Mouse (Mus musculus) kidney, embryonic 16.5 days (tissue): ENCODE results near the gene Sema3c. TPM values are rescaled to one million over a fixed set of nuclear protein-coding genes. Genes with fewer than 3 reads are reported as not detected.
"Not testable (repeated sequence)": the region's sequence is repeated elsewhere in the genome, so short reads cannot be mapped to it uniquely, and the experiment has no call there.

Source experiments
- ATAC-seq: fragments of 200-750 bp; cut with Nextera tagmentation; 2 replicates; pipeline ENCODE4 v1.8.0; 2017; ENCODE audit warnings: moderate TSS enrichment; ENCODE audit not compliant: low FRiP score, low TSS enrichment
- H3K27ac ChIP-seq: fragments of 300-500 bp; sonication (generic); 2 replicates; pipeline ENCODE4 v1.5.1; 2014; ENCODE audit warnings: low read length
- H3K27me3 ChIP-seq: fragments of 300-500 bp; sonication (generic); 2 replicates; pipeline ENCODE4 v1.6.1; 2014; ENCODE audit warnings: low read length, control low read depth, mixed read lengths; ENCODE audit not compliant: insufficient read depth
- H3K36me3 ChIP-seq: fragments of 300-500 bp; sonication (generic); 2 replicates; pipeline ENCODE4 v1.6.1; 2014; ENCODE audit warnings: low read length, control low read depth, mixed read lengths; ENCODE audit not compliant: insufficient read depth
- H3K4me1 ChIP-seq: fragments of 300-500 bp; sonication (generic); 2 replicates; pipeline ENCODE4 v1.6.1; 2014; ENCODE audit warnings: low read length, control low read depth, mixed read lengths; ENCODE audit not compliant: insufficient read depth
- H3K4me2 ChIP-seq: fragments of 300-500 bp; sonication (generic); replicated peaks from 2 replicates; pipeline ENCODE4 v1.6.1; 2014; ENCODE audit warnings: low read depth, low read length
- H3K4me3 ChIP-seq: fragments of 300-500 bp; sonication (generic); 2 replicates; pipeline ENCODE4 v1.5.1; 2014; ENCODE audit warnings: mild to moderate bottlenecking, low read length
- H3K9ac ChIP-seq: fragments of 300-500 bp; sonication (generic); replicated peaks from 2 replicates; pipeline ENCODE4 v1.6.1; 2014; ENCODE audit warnings: low read length
- H3K9me3 ChIP-seq: fragments of 300-500 bp; sonication (generic); 2 replicates; pipeline ENCODE4 v1.6.1; 2016; ENCODE audit warnings: low read length, control low read depth
- WGBS: fragments of 180-500 bp; shearing (Covaris S2); extraction: QIAGEN DNeasy Blood & Tissue Kit; methylation state at CpG from one replicate; pipeline ENCODE4 v1.1.7; 2014; 5-methylcytosine and 5-hydroxymethylcytosine counted together
- polyA plus RNA-seq: library from polyadenylated mRNA; unstranded; fragments of >200 nt; fragmentation: Nextera tagmentation; extraction: Ambion mirVana; gene quantifications from 2 replicates; pipeline ENCODE4 v1.2.1, GENCODE M21; 2015

The Sema3c gene
- polyA plus RNA-seq: 92.4 and 99.1 TPM in 2 replicates

GRCm38 (mm10) chr5:17573694-17574380 lies at the start of gene Sema3c:
Gene Sema3c (plus strand): TSS chr5:17574281.
- under 1% methylated on average over 16 of the region's 16 CpGs for WGBS
- Histone ChIP-seq H3K27ac (peak within 1 kb of the TSS; percentile 93), H3K27me3 (no peaks in the 10 kb centered on the region), H3K4me3 (peak within 1 kb of the TSS; percentile 72), H3K9ac (peak within 1 kb of the TSS; percentile 74), H3K36me3 (no peaks in the 10 kb centered on the region), H3K4me2 (peak within 1 kb of the TSS; percentile 77), H3K4me1 (peaks cover 4% of the 10 kb centered on the region; the same call in 1 of the 2 replicates), H3K9me3 (no peaks in the 10 kb centered on the region)
- ATAC-seq: peak; percentile 18

DNA sequence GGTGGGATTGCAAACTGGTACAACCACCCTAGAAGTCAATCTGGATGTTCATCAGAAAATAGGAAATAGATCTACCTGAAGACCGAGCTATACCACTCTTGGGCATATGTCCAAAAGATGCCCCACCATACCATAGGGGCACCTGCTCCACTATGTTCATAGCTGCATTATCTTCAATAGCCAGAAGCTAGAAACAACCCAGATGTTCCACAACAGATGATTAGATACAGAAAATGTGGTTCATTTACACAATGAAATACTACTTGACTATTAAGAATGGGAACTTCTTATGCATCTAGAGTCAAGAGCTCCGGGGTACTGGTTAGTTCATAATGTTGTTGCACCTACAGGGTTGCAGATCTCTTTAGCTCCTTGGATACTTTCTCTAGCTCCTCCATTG lies 42.9 kb upstream of the Sema3c start:
- 97% methylated on average over 2 of the region's 2 CpGs for WGBS

DNA sequence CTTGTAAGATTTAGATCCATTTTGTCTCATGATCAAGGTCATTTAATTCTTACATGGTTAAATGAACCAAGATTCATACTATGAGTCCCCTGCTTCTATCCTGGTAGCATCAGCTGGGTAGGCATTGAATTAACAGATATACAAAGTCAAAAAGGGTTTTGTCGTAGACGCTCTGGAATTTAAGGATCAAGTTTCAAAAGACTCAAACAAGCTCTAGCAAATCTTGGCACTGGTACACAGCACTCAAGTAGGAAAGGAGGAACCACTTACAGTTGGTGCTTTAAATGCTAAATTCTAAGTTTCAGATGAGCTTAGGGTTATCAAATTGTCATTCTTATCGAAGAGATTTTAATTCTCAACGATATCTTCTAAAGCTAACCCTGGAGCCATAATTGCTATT lies 30.9 kb upstream of the Sema3c start:
- Histone ChIP-seq H3K36me3 (no peaks in the 10 kb centered on the region), H3K27ac (no peak overlapping the region), H3K4me3 (no peak overlapping the region), H3K4me1 (no peaks in the 10 kb centered on the region), H3K9me3 (no peaks in the 10 kb centered on the region), H3K4me2 (no peak overlapping the region), H3K9ac (no peak overlapping the region), H3K27me3 (no peaks in the 10 kb centered on the region)
- WGBS: 63% methylated on average over 4 of the region's 4 CpGs
- no peak for ATAC-seq

More for the DNA sequence above, 42.9 kb upstream of the Sema3c start:
- H3K4me3 ChIP-seq, H3K9ac ChIP-seq, H3K4me1 ChIP-seq, ATAC-seq, H3K36me3 ChIP-seq, H3K27me3 ChIP-seq, H3K4me2 ChIP-seq, H3K9me3 ChIP-seq, H3K27ac ChIP-seq: not testable (repeated sequence)

- Histone ChIP-seq H3K9me3 (no peaks in the 10 kb centered on the region), H3K27ac (no peak overlapping the region), H3K4me1 (no peaks in the 10 kb centered on the region), H3K4me3 (no peak overlapping the region), H3K36me3 (no peaks in the 10 kb centered on the region), H3K27me3 (no peaks in the 10 kb centered on the region), H3K4me2 (no peak overlapping the region), H3K9ac (no peak overlapping the region)
- 94% methylated on average over 2 of the region's 2 CpGs for WGBS
- no peak for ATAC-seq
Observed at GRCm38 (mm10) chr5:17544904-17545449, 29.1 kb upstream of the Sema3c start.

DNA sequence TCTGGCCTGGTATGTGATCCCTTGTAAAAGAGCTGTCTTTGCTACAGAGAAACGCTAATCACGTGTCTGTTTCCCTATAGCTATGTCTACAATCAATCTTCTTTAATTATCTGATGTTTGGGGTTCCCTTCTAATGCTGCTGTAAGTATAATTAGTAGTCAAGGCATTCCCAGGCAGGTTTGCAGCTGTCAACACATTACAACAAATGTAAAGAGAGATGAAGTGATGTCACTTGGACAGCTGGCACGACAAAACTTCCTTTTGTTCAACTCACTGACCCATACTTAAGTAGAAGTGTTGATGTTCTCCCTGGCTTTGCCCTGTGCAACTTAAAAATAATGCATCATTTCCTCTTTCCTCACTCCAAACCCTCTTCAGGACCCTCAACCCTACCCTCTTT lies 22.4 kb upstream of the Sema3c start:
- Histone ChIP-seq H3K9me3 (no peaks in the 10 kb centered on the region), H3K9ac (no peak overlapping the region), H3K36me3 (no peaks in the 10 kb centered on the region), H3K4me1 (0 out of 2 replicates have a peak, but pooled peaks cover 4% of the 10 kb centered on the region), H3K27ac (no peak overlapping the region), H3K4me2 (no peak overlapping the region), H3K27me3 (no peaks in the 10 kb centered on the region), H3K4me3 (no peak overlapping the region)
- WGBS: 45% methylated on average over 3 of the region's 3 CpGs
- ATAC-seq: no peak

DNA sequence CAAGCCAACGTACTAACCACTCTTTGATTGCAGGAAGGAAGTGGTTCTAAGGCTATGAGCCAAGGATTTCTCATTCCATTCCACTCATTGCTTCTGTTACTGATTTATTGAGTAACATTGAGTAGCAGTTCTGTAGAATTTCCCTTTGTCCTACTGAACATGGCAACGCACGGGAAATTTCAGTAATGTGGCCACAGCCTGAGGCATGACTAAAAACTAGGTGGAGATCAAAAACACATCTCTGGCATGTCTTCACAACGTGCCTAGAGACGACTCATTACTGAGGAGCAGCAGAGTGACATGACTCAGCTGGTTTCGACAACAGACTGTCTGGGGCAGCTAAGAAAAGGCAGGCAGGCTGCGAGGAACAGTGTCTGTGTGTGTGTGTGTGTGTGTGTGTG lies 18.0 kb upstream of the Sema3c start:
- Histone ChIP-seq H3K9me3 (no peaks in the 10 kb centered on the region), H3K4me3 (no peak overlapping the region), H3K4me1 (0 out of 2 replicates have a peak, but pooled peaks cover 4% of the 10 kb centered on the region), H3K27me3 (no peaks in the 10 kb centered on the region), H3K9ac (no peak overlapping the region), H3K27ac (no peak overlapping the region), H3K36me3 (no peaks in the 10 kb centered on the region), H3K4me2 (no peak overlapping the region; the same call in 1 of the 2 replicates)
- WGBS: 34% methylated on average over 7 of the region's 7 CpGs
- ATAC-seq: peak; percentile 59; the same call in 1 of the 2 replicates

DNA sequence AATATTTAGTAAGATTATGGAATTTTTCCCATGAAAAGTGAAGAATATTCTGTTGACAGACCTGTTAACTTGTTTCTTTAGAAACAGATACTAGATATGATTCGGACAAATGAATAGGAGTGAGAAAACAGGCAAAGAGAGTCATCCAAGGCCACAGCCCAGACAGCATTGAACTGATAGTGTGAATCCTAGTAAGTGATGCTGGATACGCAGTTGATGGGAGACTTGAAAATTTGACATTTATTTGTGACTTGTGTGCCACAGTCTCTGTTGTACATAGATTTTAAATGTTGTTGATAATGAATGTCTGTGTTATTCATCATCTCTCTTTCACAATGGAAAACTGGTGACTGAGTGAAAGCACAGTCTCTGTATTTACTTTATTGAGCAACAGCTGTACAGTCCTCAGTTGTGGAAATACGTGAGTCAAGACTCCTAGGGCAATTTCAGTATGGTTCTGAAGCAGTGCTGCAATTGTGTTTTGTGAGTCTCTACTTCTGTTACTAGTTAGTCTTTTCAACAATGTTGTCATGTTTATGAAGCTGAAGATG lies 17.3 kb upstream of the Sema3c start:
- no peaks in the 10 kb centered on the region for H3K36me3 ChIP-seq
- H3K9me3 ChIP-seq: no peaks in the 10 kb centered on the region
- no peak overlapping the region for H3K4me2 ChIP-seq
- WGBS: 91% methylated on average over 3 of the region's 3 CpGs
- H3K27ac ChIP-seq: no peak overlapping the region
- H3K4me1 ChIP-seq: 0 out of 2 replicates have a peak, but pooled peaks cover 4% of the 10 kb centered on the region
- H3K4me3 ChIP-seq: no peak overlapping the region
- no peaks in the 10 kb centered on the region for H3K27me3 ChIP-seq
- no peak for ATAC-seq
- no peak overlapping the region for H3K9ac ChIP-seq

DNA sequence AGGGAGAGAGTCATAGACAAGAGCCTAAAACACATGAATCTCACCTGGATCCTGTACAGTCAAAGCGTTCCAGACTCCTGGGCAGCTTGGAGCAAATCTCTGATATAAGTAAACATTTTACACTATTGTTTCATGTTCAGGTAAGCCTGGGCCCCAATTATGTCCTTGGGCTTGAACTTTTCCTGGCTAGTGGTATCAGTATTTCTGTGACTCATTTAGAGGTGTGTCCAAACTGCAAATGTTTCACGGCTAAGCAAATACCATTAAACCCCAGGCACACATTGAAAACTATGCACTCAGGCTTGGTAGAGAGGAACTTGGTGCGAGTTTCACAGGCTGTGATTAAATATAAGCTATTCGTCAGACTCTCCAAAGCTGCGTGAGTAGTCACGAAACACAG lies 2.5 kb upstream of the Sema3c start:
- no peak for ATAC-seq
- no peaks in the 10 kb centered on the region for H3K27me3 ChIP-seq
- peaks cover 4% of the 10 kb centered on the region; the same call in 1 of the 2 replicates for H3K4me1 ChIP-seq
- H3K27ac ChIP-seq: no peak overlapping the region
- no peaks in the 10 kb centered on the region for H3K36me3 ChIP-seq
- no peak overlapping the region for H3K4me2 ChIP-seq
- H3K9me3 ChIP-seq: no peaks in the 10 kb centered on the region
- 78% methylated on average over 6 of the region's 6 CpGs for WGBS
- H3K9ac ChIP-seq: no peak overlapping the region
- no peak overlapping the region for H3K4me3 ChIP-seq

DNA sequence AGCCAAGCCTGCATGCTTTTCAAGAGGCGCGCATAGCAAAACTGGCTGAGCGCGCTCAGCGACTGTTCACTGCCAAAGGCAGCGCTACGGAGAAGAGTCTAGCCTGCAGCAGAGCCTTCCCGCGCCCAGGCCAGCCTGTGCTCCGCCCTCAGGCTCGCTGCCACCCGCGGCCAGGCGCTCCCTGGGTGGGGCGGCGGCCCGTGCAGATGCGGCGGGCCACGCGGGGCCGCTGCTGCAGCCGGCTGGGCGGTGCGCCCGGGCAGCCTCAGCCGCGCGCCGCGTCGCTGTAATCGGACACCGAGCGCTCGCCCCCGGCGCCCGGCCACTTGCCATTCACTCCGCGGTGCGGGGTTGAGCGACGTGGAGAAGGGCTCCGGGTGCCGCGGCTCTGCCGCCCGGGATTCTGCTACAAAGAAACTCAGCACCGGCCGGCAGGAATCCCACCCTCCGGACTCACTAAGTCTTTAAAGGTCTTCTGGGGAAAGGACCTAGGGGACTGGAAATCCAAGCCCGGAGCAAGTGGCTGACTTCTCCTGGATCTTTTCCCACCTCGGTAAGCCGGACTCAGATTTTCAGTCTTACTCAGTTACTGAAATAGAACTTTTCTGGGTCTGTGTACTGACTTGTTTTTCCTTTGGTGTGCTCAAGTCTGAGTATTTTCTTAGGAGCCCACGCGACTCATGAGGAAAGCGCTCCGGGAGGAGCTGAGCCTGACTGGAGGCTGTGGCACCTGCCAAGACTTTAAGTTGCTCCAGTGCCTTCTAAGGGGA lies 517 bp downstream of the Sema3c start:
- no peaks in the 10 kb centered on the region for H3K27me3 ChIP-seq
- H3K9me3 ChIP-seq: no peaks in the 10 kb centered on the region
- H3K4me3 ChIP-seq: peak overlapping the region; percentile 72
- WGBS: under 1% methylated on average over 59 of the region's 59 CpGs
- H3K4me2 ChIP-seq: peak overlapping the region; percentile 77
- H3K9ac ChIP-seq: peak overlapping the region; percentile 74
- peak overlapping the region; percentile 93 for H3K27ac ChIP-seq
- H3K36me3 ChIP-seq: no peaks in the 10 kb centered on the region
- peaks cover 4% of the 10 kb centered on the region; the same call in 1 of the 2 replicates for H3K4me1 ChIP-seq
- ATAC-seq: peak; percentile 98
